Mouse (Mus musculus) erythroid progenitor cell, adult 5-6 weeks (primary cell): ENCODE measurements around the gene Arhgap29. TPM values are rescaled to one million over a fixed set of nuclear protein-coding genes. Genes with fewer than 3 reads are reported as not detected.

ENCODE experiments used
- ATAC-seq: replicated peaks from 2 replicates; pipeline ENCODE4 v1.8.0; 2016; ENCODE audit warnings: moderate number of reproducible peaks, mild to moderate bottlenecking, moderate TSS enrichment, inconsistent platforms; ENCODE audit not compliant: poor library complexity, low FRiP score, severe bottlenecking
- total RNA-seq, 2 experiments: library from RNA; stranded (forward) in 1 of 2; stranded (reverse) in 1 of 2; fragments of 150-400 nt in 1 of 2; fragments of 186-747, 209-891 nt in 1 of 2; gene quantifications; 2 replicates each; pipeline versions ENCODE4 v1.2.3 to v1.2.4; 2015 to 2017; ENCODE audit warnings: low replicate concordance in 2 of 2

Gene Arhgap29
- total RNA-seq (2015; ENCODE audit: low replicate concordance) (3.6 and 3.8 TPM in 2 replicates), total RNA-seq (2017; ENCODE audit: low replicate concordance) (0.39 and 3.6 TPM in 2 replicates)

- no peak for ATAC-seq
Observed at GRCm38 (mm10) chr3:121952041-121952591, at the start of gene Arhgap29. Arhgap29 (plus strand) TSS chr3:121952541.

- ATAC-seq, result no peak
Observed at GRCm38 (mm10) chr3:121902729-121903128, 49.6 kb upstream of the Arhgap29 start.

GRCm38 (mm10) chr3:121903286-121903685 lies 49.1 kb upstream of the Arhgap29 start:
- no peak for ATAC-seq

GRCm38 (mm10) chr3:121903695-121904094 lies 48.6 kb upstream of the Arhgap29 start:
- no peak for ATAC-seq

GRCm38 (mm10) chr3:121904476-121904875 lies 47.9 kb upstream of the Arhgap29 start:
- no peak for ATAC-seq

GRCm38 (mm10) chr3:121906623-121907022 lies 45.7 kb upstream of the Arhgap29 start:
- no peak for ATAC-seq

- no peak for ATAC-seq
Observed at GRCm38 (mm10) chr3:121909155-121909554, 43.2 kb upstream of the Arhgap29 start.

GRCm38 (mm10) chr3:121913476-121913875 lies 38.9 kb upstream of the Arhgap29 start:
- ATAC-seq, result no peak

GRCm38 (mm10) chr3:121914459-121915185 lies 37.7 kb upstream of the Arhgap29 start:
- no peak for ATAC-seq

GRCm38 (mm10) chr3:121915191-121915590 lies 37.1 kb upstream of the Arhgap29 start:
- ATAC-seq, result no peak

GRCm38 (mm10) chr3:121916802-121917532 lies 35.4 kb upstream of the Arhgap29 start:
- no peak for ATAC-seq

GRCm38 (mm10) chr3:121917658-121918057 lies 34.7 kb upstream of the Arhgap29 start:
- no peak for ATAC-seq

- no peak for ATAC-seq
Observed at GRCm38 (mm10) chr3:121919961-121920360, 32.4 kb upstream of the Arhgap29 start.

GRCm38 (mm10) chr3:121920769-121921168 lies 31.6 kb upstream of the Arhgap29 start:
- ATAC-seq, result no peak

GRCm38 (mm10) chr3:121924768-121925486 lies 27.4 kb upstream of the Arhgap29 start:
- ATAC-seq, result no peak

GRCm38 (mm10) chr3:121927601-121928000 lies 24.7 kb upstream of the Arhgap29 start:
- ATAC-seq, result no peak

GRCm38 (mm10) chr3:121932815-121933214 lies 19.5 kb upstream of the Arhgap29 start:
- ATAC-seq, result no peak

GRCm38 (mm10) chr3:121936241-121936640 lies 16.1 kb upstream of the Arhgap29 start:
- ATAC-seq, result no peak

- no peak for ATAC-seq
Observed at GRCm38 (mm10) chr3:121937036-121937435, 15.3 kb upstream of the Arhgap29 start.

- no peak for ATAC-seq
Observed at GRCm38 (mm10) chr3:121939658-121940057, 12.7 kb upstream of the Arhgap29 start.
